Mouse (Mus musculus) E14TG2a.4 (cell line): ENCODE data around the gene Kcnv2.

ENCODE experiments used
- H3K27me3 ChIP-seq: 2 replicates; pipeline ENCODE4 v1.6.1; 2014; ENCODE audit warnings: low read length, control low read depth; ENCODE audit not compliant: insufficient read depth
- H3K36me3 ChIP-seq: 2 replicates; pipeline ENCODE4 v1.6.1; 2014; ENCODE audit warnings: low read length, control low read depth; ENCODE audit not compliant: insufficient read depth
- H3K4me1 ChIP-seq: replicated peaks from 2 replicates; pipeline ENCODE4 v1.6.1; 2014; ENCODE audit warnings: low read depth, low read length, control low read depth
- H3K4me3 ChIP-seq: replicated peaks from 2 replicates; pipeline ENCODE4 v1.5.1; 2014; ENCODE audit warnings: mild to moderate bottlenecking, low read length
- H3K9me3 ChIP-seq: 2 replicates; pipeline ENCODE4 v1.6.1; 2014; ENCODE audit warnings: low read length, control low read depth
- CTCF ChIP-seq: conservative IDR thresholded peaks from 2 replicates; pipeline ENCODE4 v1.5.1; 2014; ENCODE audit warnings: low read length
- NANOG ChIP-seq: IDR thresholded peaks from 2 replicates; pipeline ENCODE4 v1.6.1; 2014; ENCODE audit warnings: borderline replicate concordance, low read length, mixed read lengths
- POU5F1 ChIP-seq: IDR thresholded peaks from 2 replicates; pipeline ENCODE4 v1.6.1; 2014; ENCODE audit warnings: low read length, borderline replicate concordance

The Kcnv2 gene

GRCm38 (mm10) chr19:27336126-27336917 lies 13.9 kb downstream of the Kcnv2 start:
- Histone ChIP-seq H3K36me3 (no peaks in the 10 kb centered on the region), H3K9me3 (no peaks in the 10 kb centered on the region), H3K27me3 (peaks cover 6% of the 10 kb centered on the region; the same call in 1 of the 2 replicates), H3K4me3 (no peak overlapping the region), H3K4me1 (no peaks in the 10 kb centered on the region)
- no peak for TF ChIP-seq NANOG
- TF ChIP-seq POU5F1: no peak
- no peak for TF ChIP-seq CTCF

- H3K4me1 ChIP-seq: no peaks in the 10 kb centered on the region
- H3K27me3 ChIP-seq: no peaks in the 10 kb centered on the region
- no peak overlapping the region for H3K4me3 ChIP-seq
- TF ChIP-seq NANOG: no peak
- no peaks in the 10 kb centered on the region for H3K36me3 ChIP-seq
- no peaks in the 10 kb centered on the region for H3K9me3 ChIP-seq
These were observed 24.1 kb downstream of the Kcnv2 start for GRCm38 (mm10) chr19:27346501-27346900.

- no peaks in the 10 kb centered on the region for H3K4me1 ChIP-seq
These were observed 29.3 kb downstream of the Kcnv2 start for GRCm38 (mm10) chr19:27351700-27352099.

GRCm38 (mm10) chr19:27360381-27360780 lies 38.0 kb downstream of the Kcnv2 start:
- Histone ChIP-seq H3K4me3 (no peak overlapping the region), H3K36me3 (no peaks in the 10 kb centered on the region), H3K4me1 (0 out of 2 replicates have a peak, but pooled peaks cover 2% of the 10 kb centered on the region), H3K9me3 (0 out of 2 replicates have a peak, but pooled peaks cover 3% of the 10 kb centered on the region), H3K27me3 (no peaks in the 10 kb centered on the region)
- TF ChIP-seq NANOG (no peak), POU5F1 (no peak), CTCF (no peak)

More at GRCm38 (mm10) chr19:27351700-27352099, 29.3 kb downstream of the Kcnv2 start:
- Histone ChIP-seq H3K27me3 (no peaks in the 10 kb centered on the region), H3K9me3 (no peaks in the 10 kb centered on the region), H3K36me3 (no peaks in the 10 kb centered on the region), H3K4me3 (no peak overlapping the region)
- no peak for TF ChIP-seq NANOG
- no peak for TF ChIP-seq POU5F1
- TF ChIP-seq CTCF: no peak

GRCm38 (mm10) chr19:27363891-27364290 lies 41.5 kb downstream of the Kcnv2 start:
- no peak overlapping the region for H3K4me3 ChIP-seq
- H3K36me3 ChIP-seq: no peaks in the 10 kb centered on the region
- H3K4me1 ChIP-seq: 0 out of 2 replicates have a peak, but pooled peaks cover 2% of the 10 kb centered on the region
- TF ChIP-seq NANOG: no peak
- no peak for TF ChIP-seq CTCF
- TF ChIP-seq POU5F1: no peak
- no peaks in the 10 kb centered on the region for H3K27me3 ChIP-seq
- H3K9me3 ChIP-seq: no peaks in the 10 kb centered on the region

- Histone ChIP-seq H3K4me3 (no peak overlapping the region), H3K36me3 (no peaks in the 10 kb centered on the region), H3K27me3 (no peaks in the 10 kb centered on the region), H3K9me3 (no peaks in the 10 kb centered on the region), H3K4me1 (0 out of 2 replicates have a peak, but pooled peaks cover 2% of the 10 kb centered on the region)
- TF ChIP-seq CTCF (no peak), POU5F1 (no peak), NANOG (no peak)
These were observed 42.1 kb downstream of the Kcnv2 start for GRCm38 (mm10) chr19:27364521-27364931.

GRCm38 (mm10) chr19:27366113-27366746 lies 43.8 kb downstream of the Kcnv2 start:
- H3K27me3 ChIP-seq: no peaks in the 10 kb centered on the region
- H3K4me1 ChIP-seq: peaks cover 8% of the 10 kb centered on the region
- H3K9me3 ChIP-seq: no peaks in the 10 kb centered on the region
- no peaks in the 10 kb centered on the region for H3K36me3 ChIP-seq
- no peak overlapping the region for H3K4me3 ChIP-seq
- no peak for TF ChIP-seq NANOG
- no peak for TF ChIP-seq CTCF
- no peak for TF ChIP-seq POU5F1

GRCm38 (mm10) chr19:27369461-27370135 lies 47.2 kb downstream of the Kcnv2 start:
- Histone ChIP-seq H3K4me1 (peaks cover 7% of the 10 kb centered on the region), H3K4me3 (no peak overlapping the region), H3K9me3 (no peaks in the 10 kb centered on the region), H3K27me3 (no peaks in the 10 kb centered on the region), H3K36me3 (no peaks in the 10 kb centered on the region)
- TF ChIP-seq POU5F1 (no peak), CTCF (no peak), NANOG (no peak)
